Mouse (Mus musculus): ENCODE measurements around the gene Mecom. TPM values are rescaled to one million over a fixed set of nuclear protein-coding genes. Genes with fewer than 3 reads are reported as not detected.
A peak's percentile ranks its signal among the peaks of the same experiment; 100 is the strongest.

The Mecom gene
- polyA plus RNA-seq, 1 experiment from 2014 or later = 13.7 TPM

DNA sequence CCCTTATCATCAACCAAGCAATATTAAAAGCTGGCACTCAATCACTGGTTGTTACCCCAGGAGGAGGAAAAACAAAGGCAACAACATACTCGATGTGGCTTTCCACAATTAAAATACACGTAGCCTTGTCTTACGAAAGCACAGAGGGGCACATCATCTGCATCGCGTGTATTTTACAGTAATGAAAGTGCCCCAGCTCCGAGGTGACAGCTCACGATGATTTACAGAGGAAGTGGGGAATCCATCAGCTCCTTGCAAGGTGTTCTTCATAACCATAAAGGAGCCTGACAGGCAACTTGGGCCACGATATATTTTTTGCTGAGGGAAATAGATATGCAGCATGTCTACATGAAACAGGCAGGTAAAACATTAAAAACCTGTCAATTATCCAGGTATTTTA, 341.7 kb downstream of the Mecom start:
- DNase-seq (ENCODE audit: low spot score) = no peak
- Histone ChIP-seq H3K9ac (no peak overlapping the region), H3K4me1 (replicated peaks; ENCODE audit: control insufficient read depth, insufficient read depth, low read length) (peaks cover 6% of the 10 kb centered on the region; the same call in 1 of the 2 replicates), H3K36me3 (replicated peaks; ENCODE audit: control insufficient read depth, insufficient read depth) (no peaks in the 10 kb centered on the region), H3K9me3 (ENCODE audit: control insufficient read depth, low read length) (no peaks in the 10 kb centered on the region), H3K27me3 (ENCODE audit: control insufficient read depth, insufficient read depth, low read length) (no peaks in the 10 kb centered on the region), H3K4me3 (replicated peaks; ENCODE audit: low read length) (no peak overlapping the region), H3K4me2 (replicated peaks) (no peak overlapping the region), H3K27ac (no peak overlapping the region)
- no peak for ATAC-seq (ENCODE audit: low FRiP score)
- WGBS = 75% methylated on average over 8 of the region's 8 CpGs

GRCm38 (mm10) chr3:30203764-30204163, 344.0 kb downstream of the Mecom start:
- Histone ChIP-seq H3K9me3 (ENCODE audit: control insufficient read depth, low read length) (no peaks in the 10 kb centered on the region), H3K9ac (no peak overlapping the region), H3K4me1 (replicated peaks; ENCODE audit: control insufficient read depth, insufficient read depth, low read length) (peaks cover 6% of the 10 kb centered on the region; the same call in 1 of the 2 replicates), H3K36me3 (replicated peaks; ENCODE audit: control insufficient read depth, insufficient read depth) (no peaks in the 10 kb centered on the region), H3K4me2 (replicated peaks) (no peak overlapping the region), H3K27ac (no peak overlapping the region), H3K27me3 (ENCODE audit: control insufficient read depth, insufficient read depth, low read length) (no peaks in the 10 kb centered on the region), H3K4me3 (replicated peaks; ENCODE audit: low read length) (no peak overlapping the region)
- DNase-seq (ENCODE audit: low spot score) (no peak), ATAC-seq (ENCODE audit: low FRiP score) (no peak)
- WGBS = 89% methylated on average over 2 of the region's 2 CpGs

DNA sequence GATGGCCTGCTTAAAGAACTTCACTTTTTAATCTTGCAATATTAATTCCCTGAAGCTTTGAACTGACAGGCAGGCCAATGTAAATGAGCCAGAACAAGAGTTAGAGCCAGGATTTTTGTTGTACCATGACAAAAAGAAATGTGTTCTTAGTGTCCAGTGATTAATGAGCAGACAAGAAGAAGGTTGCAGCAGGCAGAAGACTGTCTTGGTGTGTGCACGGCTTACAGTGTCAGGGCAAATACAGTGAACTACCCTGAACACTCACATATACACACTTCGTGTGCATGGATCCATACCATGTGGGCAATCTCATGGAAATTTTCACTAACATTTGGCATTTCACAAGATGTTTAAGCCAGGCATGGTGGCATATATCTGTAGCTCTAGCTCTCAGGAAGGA, 349.0 kb downstream of the Mecom start:
- Histone ChIP-seq H3K9me3 (ENCODE audit: control insufficient read depth, low read length) (no peaks in the 10 kb centered on the region), H3K4me2 (replicated peaks) (no peak overlapping the region), H3K27ac (no peak overlapping the region), H3K27me3 (ENCODE audit: control insufficient read depth, insufficient read depth, low read length) (no peaks in the 10 kb centered on the region), H3K4me1 (replicated peaks; ENCODE audit: control insufficient read depth, insufficient read depth, low read length) (no peaks in the 10 kb centered on the region), H3K36me3 (replicated peaks; ENCODE audit: control insufficient read depth, insufficient read depth) (no peaks in the 10 kb centered on the region), H3K9ac (no peak overlapping the region), H3K4me3 (replicated peaks; ENCODE audit: low read length) (no peak overlapping the region)
- DNase-seq (ENCODE audit: low spot score) (no peak), ATAC-seq (ENCODE audit: low FRiP score) (no peak)
- WGBS = 59% methylated on average over 2 of the region's 2 CpGs

- DNase-seq (ENCODE audit: low spot score) (no peak), ATAC-seq (ENCODE audit: low FRiP score) (no peak)
- no peaks in the 10 kb centered on the region for H3K36me3 ChIP-seq (replicated peaks; ENCODE audit: control insufficient read depth, insufficient read depth)
- no peaks in the 10 kb centered on the region for H3K9me3 ChIP-seq (ENCODE audit: control insufficient read depth, low read length)
- no peaks in the 10 kb centered on the region for H3K27me3 ChIP-seq (ENCODE audit: control insufficient read depth, insufficient read depth, low read length)
- H3K4me2 ChIP-seq (replicated peaks) = no peak overlapping the region
- H3K4me1 ChIP-seq (replicated peaks; ENCODE audit: control insufficient read depth, insufficient read depth, low read length) = no peaks in the 10 kb centered on the region
- H3K27ac ChIP-seq = no peak overlapping the region
- H3K9ac ChIP-seq = no peak overlapping the region
- 78% methylated on average over 5 of the region's 5 CpGs for WGBS
- H3K4me3 ChIP-seq (replicated peaks; ENCODE audit: low read length) = no peak overlapping the region
These were observed 349.6 kb downstream of the Mecom start for GRCm38 (mm10) chr3:30198227-30198626.

- DNase-seq (ENCODE audit: low spot score) = no peak
- H3K4me2 ChIP-seq (replicated peaks) = no peak overlapping the region
- ATAC-seq (ENCODE audit: low FRiP score) = no peak
- H3K27ac ChIP-seq = no peak overlapping the region
- H3K9ac ChIP-seq = no peak overlapping the region
- no peak overlapping the region for H3K4me3 ChIP-seq (replicated peaks; ENCODE audit: low read length)
- H3K27me3 ChIP-seq (ENCODE audit: control insufficient read depth, insufficient read depth, low read length) = no peaks in the 10 kb centered on the region
- no peaks in the 10 kb centered on the region for H3K4me1 ChIP-seq (replicated peaks; ENCODE audit: control insufficient read depth, insufficient read depth, low read length)
- H3K9me3 ChIP-seq (ENCODE audit: control insufficient read depth, low read length) = no peaks in the 10 kb centered on the region
- 95% methylated on average over 3 of the region's 3 CpGs for WGBS
- H3K36me3 ChIP-seq (replicated peaks; ENCODE audit: control insufficient read depth, insufficient read depth) = no peaks in the 10 kb centered on the region
These were observed 352.6 kb downstream of the Mecom start for GRCm38 (mm10) chr3:30195186-30195585.

DNA sequence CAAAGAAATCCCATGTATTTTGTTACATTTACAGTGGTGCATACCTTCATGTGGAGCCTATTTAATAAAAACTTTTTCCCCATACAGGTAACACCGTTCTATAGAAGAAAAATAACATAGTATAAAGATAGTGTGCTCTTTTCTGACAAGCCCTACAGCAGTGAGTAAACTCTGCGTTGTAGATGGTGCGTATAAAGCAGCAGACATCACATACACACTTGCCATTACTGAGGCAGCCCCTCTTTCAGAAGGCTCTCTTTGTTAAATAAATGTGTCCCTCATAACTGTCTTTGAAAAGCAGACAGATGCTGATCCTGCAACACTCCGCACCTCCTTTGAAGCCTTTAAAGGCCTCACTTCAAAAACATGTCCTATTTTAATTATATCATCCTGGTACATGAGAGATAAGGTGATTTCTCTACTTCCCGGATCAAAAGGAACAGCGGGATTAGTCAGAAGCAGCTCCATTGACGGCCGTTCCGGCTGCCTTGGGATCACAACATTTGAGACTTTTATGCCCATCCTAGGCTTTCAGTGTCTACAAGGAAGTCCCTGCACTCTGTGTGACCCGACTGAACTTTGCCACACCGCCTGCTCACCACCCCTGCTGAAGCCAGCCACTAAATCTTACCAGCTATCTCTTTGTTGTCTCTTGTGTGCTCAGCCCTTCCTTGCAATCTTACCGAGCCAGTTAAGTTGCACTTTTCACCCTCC, 355.4 kb downstream of the Mecom start:
- ATAC-seq (ENCODE audit: low FRiP score) (no peak), DNase-seq (ENCODE audit: low spot score) (no peak)
- Histone ChIP-seq H3K27me3 (ENCODE audit: control insufficient read depth, insufficient read depth, low read length) (no peaks in the 10 kb centered on the region), H3K4me2 (replicated peaks) (no peak overlapping the region), H3K36me3 (replicated peaks; ENCODE audit: control insufficient read depth, insufficient read depth) (no peaks in the 10 kb centered on the region), H3K4me3 (replicated peaks; ENCODE audit: low read length) (no peak overlapping the region), H3K9ac (no peak overlapping the region), H3K4me1 (replicated peaks; ENCODE audit: control insufficient read depth, insufficient read depth, low read length) (no peaks in the 10 kb centered on the region), H3K27ac (no peak overlapping the region), H3K9me3 (ENCODE audit: control insufficient read depth, low read length) (no peaks in the 10 kb centered on the region)
- WGBS = 56% methylated on average over 12 of the region's 12 CpGs

DNA sequence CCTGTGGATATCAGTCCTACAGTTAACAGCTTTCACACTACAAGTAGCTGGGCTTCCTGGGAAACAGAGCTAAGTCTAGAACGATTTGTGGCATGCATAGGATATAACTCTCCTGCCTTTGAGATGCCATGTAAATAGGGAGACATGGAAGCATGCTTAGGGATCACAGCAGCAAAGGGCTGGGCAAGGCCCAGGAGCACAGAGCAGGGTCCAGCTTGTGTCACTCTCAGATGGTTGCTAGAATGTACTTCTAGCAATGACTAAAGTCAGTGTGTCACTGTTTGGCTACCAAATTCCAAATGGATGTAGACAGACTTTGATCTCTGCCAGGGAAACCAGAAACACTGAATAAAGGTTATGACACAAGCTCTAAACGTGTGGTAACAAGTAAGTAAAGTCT, 358.5 kb downstream of the Mecom start:
- H3K9me3 ChIP-seq (ENCODE audit: control insufficient read depth, low read length) = no peaks in the 10 kb centered on the region
- no peak for DNase-seq (ENCODE audit: low spot score)
- H3K4me3 ChIP-seq (replicated peaks; ENCODE audit: low read length) = no peak overlapping the region
- no peak overlapping the region for H3K4me2 ChIP-seq (replicated peaks)
- ATAC-seq (ENCODE audit: low FRiP score) = no peak
- 80% methylated on average over 2 of the region's 2 CpGs for WGBS
- no peaks in the 10 kb centered on the region for H3K36me3 ChIP-seq (replicated peaks; ENCODE audit: control insufficient read depth, insufficient read depth)
- H3K27ac ChIP-seq = no peak overlapping the region
- H3K9ac ChIP-seq = no peak overlapping the region
- H3K4me1 ChIP-seq (replicated peaks; ENCODE audit: control insufficient read depth, insufficient read depth, low read length) = no peaks in the 10 kb centered on the region
- no peaks in the 10 kb centered on the region for H3K27me3 ChIP-seq (ENCODE audit: control insufficient read depth, insufficient read depth, low read length)

- WGBS = 39% methylated on average over 5 of the region's 5 CpGs
- Histone ChIP-seq H3K36me3 (replicated peaks; ENCODE audit: control insufficient read depth, insufficient read depth) (no peaks in the 10 kb centered on the region), H3K4me3 (replicated peaks; ENCODE audit: low read length) (no peak overlapping the region), H3K4me1 (replicated peaks; ENCODE audit: control insufficient read depth, insufficient read depth, low read length) (no peaks in the 10 kb centered on the region), H3K27me3 (ENCODE audit: control insufficient read depth, insufficient read depth, low read length) (no peaks in the 10 kb centered on the region), H3K4me2 (replicated peaks) (no peak overlapping the region), H3K9ac (no peak overlapping the region), H3K9me3 (ENCODE audit: control insufficient read depth, low read length) (no peaks in the 10 kb centered on the region), H3K27ac (no peak overlapping the region)
- ATAC-seq (ENCODE audit: low FRiP score) = peak; percentile 64; the same call in 1 of the 2 replicates
- peak; percentile 55 for DNase-seq (ENCODE audit: low spot score)
These were observed 359.9 kb downstream of the Mecom start for GRCm38 (mm10) chr3:30187812-30188469.

DNA sequence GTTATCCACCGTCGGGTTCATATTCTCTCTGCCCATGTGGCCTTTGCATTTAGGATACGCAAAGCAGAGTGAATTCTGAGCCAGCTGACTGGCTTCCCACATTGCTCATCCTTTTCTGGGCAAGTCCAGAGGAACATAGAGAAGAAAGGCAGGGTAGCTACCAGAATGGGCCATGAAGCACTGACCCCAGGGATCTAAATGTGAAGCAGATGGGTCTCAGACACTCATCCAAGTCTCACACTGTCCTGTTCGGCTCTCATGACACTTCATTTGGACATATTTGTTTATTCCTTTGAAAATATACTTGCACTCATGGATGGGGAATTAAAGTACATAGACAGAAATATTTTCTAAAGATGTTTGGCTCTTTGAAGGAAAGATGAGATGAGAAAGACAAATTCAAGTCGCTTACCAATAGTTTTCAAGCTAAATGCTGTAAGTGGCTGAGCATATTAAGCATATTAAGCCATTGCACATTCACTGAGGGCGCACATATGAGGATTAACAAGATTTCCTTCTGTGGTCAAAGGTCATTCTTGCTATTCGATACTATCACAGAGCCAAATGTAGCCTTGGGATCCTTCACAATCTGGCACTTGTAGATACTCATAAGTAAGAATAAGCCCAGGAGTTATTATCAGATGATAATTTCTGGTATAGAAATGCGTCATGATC, 365.9 kb downstream of the Mecom start:
- WGBS = 87% methylated on average over 8 of the region's 8 CpGs
- no peak overlapping the region for H3K27ac ChIP-seq
- ATAC-seq (ENCODE audit: low FRiP score) (no peak), DNase-seq (ENCODE audit: low spot score) (no peak)
- H3K9ac ChIP-seq = no peak overlapping the region
- no peaks in the 10 kb centered on the region for H3K27me3 ChIP-seq (ENCODE audit: control insufficient read depth, insufficient read depth, low read length)
- H3K4me2 ChIP-seq (replicated peaks) = no peak overlapping the region
- H3K36me3 ChIP-seq (replicated peaks; ENCODE audit: control insufficient read depth, insufficient read depth) = no peaks in the 10 kb centered on the region
- no peaks in the 10 kb centered on the region for H3K4me1 ChIP-seq (replicated peaks; ENCODE audit: control insufficient read depth, insufficient read depth, low read length)
- H3K4me3 ChIP-seq (replicated peaks; ENCODE audit: low read length) = no peak overlapping the region
- no peaks in the 10 kb centered on the region for H3K9me3 ChIP-seq (ENCODE audit: control insufficient read depth, low read length)

All from hindbrain, embryonic 14.5 days (tissue).